Mouse (Mus musculus) liver, embryonic 14.5 days (tissue): ENCODE results near the gene 4931428L18Rik. TPM values are rescaled to one million over a fixed set of nuclear protein-coding genes. Genes with fewer than 3 reads are reported as not detected.

ENCODE experiments used
- ATAC-seq: fragments of 200-750 bp; cut with Nextera tagmentation; 2 replicates; pipeline ENCODE4 v1.8.0; 2017; ENCODE audit warnings: moderate number of reproducible peaks, mild to moderate bottlenecking, moderate library complexity; ENCODE audit not compliant: insufficient read depth
- DNase-seq, 3 experiments: peaks; one replicate each; pipeline ENCODE4 v3.0.0-alpha.2; 2012 to 2013; ENCODE audit warnings: low read depth in 3 of 3, low spot score in 3 of 3
- H3K27ac ChIP-seq: fragments of 300-500 bp; sonication (generic); 2 replicates; pipeline ENCODE4 v1.5.1; 2014; ENCODE audit warnings: moderate library complexity, mild to moderate bottlenecking, control low read depth, inconsistent platforms
- H3K27me3 ChIP-seq: fragments of 300-500 bp; sonication (generic); 2 replicates; pipeline ENCODE4 v1.6.1; 2014; ENCODE audit warnings: mild to moderate bottlenecking, low read length, moderate library complexity; ENCODE audit not compliant: control insufficient read depth, insufficient read depth
- H3K36me3 ChIP-seq: fragments of 300-500 bp; sonication (generic); replicated peaks from 2 replicates; pipeline ENCODE4 v1.6.1; 2014; ENCODE audit warnings: low read depth; ENCODE audit not compliant: control insufficient read depth, insufficient read depth
- H3K4me1 ChIP-seq, 2 experiments: fragments of 200-500 bp in 1 of 2; fragments of 300-500 bp in 1 of 2; sonication (generic) in 1 of 2; replicated peaks; 2 replicates each; pipeline ENCODE4 v1.6.1; 2012 to 2014; ENCODE audit warnings: antibody characterized with exemption in 1 of 2, inconsistent platforms in 1 of 2, low read length in 1 of 2; ENCODE audit not compliant: control insufficient read depth in 2 of 2, insufficient read depth in 2 of 2
- H3K4me2 ChIP-seq: fragments of 300-500 bp; sonication (generic); 2 replicates; pipeline ENCODE4 v1.6.1; 2014; ENCODE audit warnings: low read depth, mild to moderate bottlenecking, control low read depth, moderate library complexity
- H3K4me3 ChIP-seq, 2 experiments: fragments of 200-500 bp in 1 of 2; fragments of 300-500 bp in 1 of 2; sonication (generic) in 1 of 2; 2 replicates each; pipeline ENCODE4 v1.5.1; 2012 to 2014; ENCODE audit warnings: low read depth in 2 of 2, low read length in 2 of 2, mild to moderate bottlenecking in 2 of 2, control low read depth in 1 of 2, inconsistent platforms in 1 of 2, moderate library complexity in 1 of 2; ENCODE audit not compliant: insufficient read depth in 1 of 2
- H3K9ac ChIP-seq: fragments of 300-500 bp; sonication (generic); replicated peaks from 2 replicates; pipeline ENCODE4 v1.6.1; 2014; ENCODE audit warnings: mild to moderate bottlenecking, control low read depth, moderate library complexity
- H3K9me3 ChIP-seq: fragments of 300-500 bp; sonication (generic); 2 replicates; pipeline ENCODE4 v1.6.1; 2016; ENCODE audit warnings: low read length, mixed read lengths; ENCODE audit not compliant: control insufficient read depth
- CTCF ChIP-seq: IDR thresholded peaks from 2 replicates; pipeline ENCODE4 v1.5.1; 2016; ENCODE audit warnings: antibody characterized with exemption, low read depth, control low read depth
- EP300 ChIP-seq: IDR thresholded peaks from 2 replicates; pipeline ENCODE4 v1.6.1; 2016; ENCODE audit warnings: antibody characterized with exemption, low read depth
- WGBS: fragments of 180-500 bp; shearing (Covaris S2); extraction: QIAGEN DNeasy Blood & Tissue Kit; methylation state at CpG from one replicate; pipeline ENCODE4 v1.1.7; 2014; ENCODE audit not compliant: insufficient replicate concordance; 5-methylcytosine and 5-hydroxymethylcytosine counted together
- polyA plus RNA-seq, 2 experiments: library from polyadenylated mRNA; depleted of rRNA in 1 of 2; stranded (reverse) in 1 of 2; unstranded in 1 of 2; fragments of >200 nt; fragmentation: Nextera tagmentation in 1 of 2; extraction: Ambion mirVana in 1 of 2; gene quantifications; 2 replicates each; pipeline versions ENCODE4 v1.2.1 to v1.2.3; 2012 to 2014

4931428L18Rik gene
- polyA plus RNA-seq, 2 experiments: not detected

- no peak for ATAC-seq
These were observed 179.7 kb downstream of the 4931428L18Rik start for GRCm38 (mm10) chr1:31042793-31043192.

GRCm38 (mm10) chr1:31033851-31034534 lies 188.5 kb downstream of the 4931428L18Rik start:
- Histone ChIP-seq H3K27me3 (no peaks in the 10 kb centered on the region), H3K27ac (no peak overlapping the region), H3K9ac (no peak overlapping the region), H3K36me3 (no peaks in the 10 kb centered on the region), H3K9me3 (no peaks in the 10 kb centered on the region), H3K4me1 (no peaks in the 10 kb centered on the region), H3K4me2 (no peak overlapping the region), H3K4me3 (no peak overlapping the region)
- TF ChIP-seq CTCF (no peak), EP300 (no peak)
- WGBS: 31% methylated on average over 2 of the region's 2 CpGs
- no peak for DNase-seq
- peak; percentile 58; the same call in 1 of the 2 replicates for ATAC-seq

More at GRCm38 (mm10) chr1:31042793-31043192, 179.7 kb downstream of the 4931428L18Rik start:
- Histone ChIP-seq H3K27ac (no peak overlapping the region), H3K27me3 (no peaks in the 10 kb centered on the region), H3K36me3 (no peaks in the 10 kb centered on the region), H3K9me3 (no peaks in the 10 kb centered on the region), H3K9ac (no peak overlapping the region), H3K4me2 (no peak overlapping the region), H3K4me1 (no peaks in the 10 kb centered on the region), H3K4me3 (no peak overlapping the region)
- no peak for TF ChIP-seq CTCF
- no peak for TF ChIP-seq EP300
- no peak for DNase-seq
- 75% methylated on average over 4 of the region's 4 CpGs for WGBS

DNA sequence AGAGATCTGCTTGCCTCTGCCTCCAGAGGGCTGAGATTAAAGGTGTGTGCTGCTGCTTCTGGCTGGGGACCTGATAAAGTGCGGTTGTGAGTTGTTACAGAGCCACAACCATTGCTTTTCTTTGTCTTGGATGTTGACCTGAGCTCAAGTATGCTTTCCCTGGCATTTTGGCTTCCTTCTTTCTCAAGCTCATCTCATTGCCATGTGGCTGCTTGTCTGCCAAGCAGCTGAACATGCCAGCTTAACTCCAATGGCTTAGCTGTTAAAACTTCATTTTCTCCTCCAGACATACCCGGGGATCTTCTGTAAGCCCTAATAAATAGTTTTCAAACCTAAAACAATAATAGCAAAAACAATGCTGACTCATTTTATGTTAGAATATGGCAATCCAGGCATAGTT lies 190.1 kb downstream of the 4931428L18Rik start:
- WGBS: 43% methylated on average over 2 of the region's 2 CpGs
- no peaks in the 10 kb centered on the region for H3K4me1 ChIP-seq
- no peaks in the 10 kb centered on the region for H3K36me3 ChIP-seq
- no peak overlapping the region for H3K9ac ChIP-seq
- TF ChIP-seq EP300: no peak
- ATAC-seq: no peak
- no peak for DNase-seq
- H3K27ac ChIP-seq: no peak overlapping the region
- no peak overlapping the region for H3K4me3 ChIP-seq
- H3K4me2 ChIP-seq: no peak overlapping the region
- H3K27me3 ChIP-seq: no peaks in the 10 kb centered on the region
- no peaks in the 10 kb centered on the region for H3K9me3 ChIP-seq

GRCm38 (mm10) chr1:31023173-31023572 lies 199.3 kb downstream of the 4931428L18Rik start:
- H3K27ac ChIP-seq: no peak overlapping the region
- H3K4me3 ChIP-seq: no peak overlapping the region
- no peak for DNase-seq
- no peaks in the 10 kb centered on the region for H3K36me3 ChIP-seq
- H3K27me3 ChIP-seq: no peaks in the 10 kb centered on the region
- no peaks in the 10 kb centered on the region for H3K9me3 ChIP-seq
- H3K4me1 ChIP-seq: no peaks in the 10 kb centered on the region
- H3K9ac ChIP-seq: no peak overlapping the region
- no peak overlapping the region for H3K4me2 ChIP-seq
- ATAC-seq: no peak
- no peak for TF ChIP-seq EP300
- no peak for TF ChIP-seq CTCF

DNA sequence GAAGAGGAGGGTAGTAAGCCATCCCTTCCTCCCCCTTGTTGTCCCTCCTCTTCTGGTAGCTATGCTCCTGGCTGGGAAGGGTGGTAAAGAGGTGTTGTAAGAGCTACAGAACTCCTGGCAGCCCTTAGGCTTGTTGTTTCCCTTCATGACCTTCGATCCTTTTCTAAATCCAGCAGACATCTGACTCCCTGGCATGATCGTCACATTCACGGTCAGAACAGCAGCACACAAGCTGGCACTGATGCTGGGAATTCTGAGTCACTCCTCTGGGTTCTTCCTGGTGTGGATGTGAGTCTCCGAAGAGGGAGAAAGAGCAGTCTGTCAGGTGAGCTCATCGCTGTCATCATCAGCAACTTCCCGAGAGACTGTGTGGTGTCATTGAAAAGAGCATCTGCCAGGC lies 203.2 kb downstream of the 4931428L18Rik start:
- Histone ChIP-seq H3K9me3 (no peaks in the 10 kb centered on the region), H3K9ac (no peak overlapping the region), H3K27ac (no peak overlapping the region), H3K4me2 (no peak overlapping the region), H3K4me3 (no peak overlapping the region), H3K4me1 (no peaks in the 10 kb centered on the region), H3K27me3 (no peaks in the 10 kb centered on the region), H3K36me3 (no peaks in the 10 kb centered on the region)
- TF ChIP-seq EP300: no peak
- no peak for TF ChIP-seq CTCF
- WGBS: 60% methylated on average over 6 of the region's 6 CpGs
- ATAC-seq (no peak), DNase-seq (no peak)
